Mouse (Mus musculus): Measurements from ENCODE around the gene Atg10.

Gene Atg10

DNA sequence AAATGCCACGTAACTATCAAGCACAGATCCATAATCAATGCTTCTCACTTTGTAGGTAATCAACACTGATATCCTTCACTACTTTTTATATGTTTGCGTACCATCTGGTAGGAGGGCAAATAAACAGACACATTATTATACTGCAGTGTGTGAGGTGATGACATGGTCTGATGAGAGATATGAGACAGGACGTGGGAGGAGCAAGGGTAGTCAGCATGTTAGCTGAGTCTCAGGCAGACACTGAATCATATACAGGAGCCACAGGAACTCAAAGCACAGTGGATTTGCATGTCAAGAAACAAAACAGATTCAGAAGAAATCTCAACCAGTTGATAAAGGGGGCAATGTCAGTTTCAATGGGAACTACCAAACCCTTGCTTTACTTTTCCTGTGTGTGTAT lies 185.7 kb downstream of the Atg10 start:
- in situ Hi-C loops (cut with MboI, MseI) = no loop called here

DNA sequence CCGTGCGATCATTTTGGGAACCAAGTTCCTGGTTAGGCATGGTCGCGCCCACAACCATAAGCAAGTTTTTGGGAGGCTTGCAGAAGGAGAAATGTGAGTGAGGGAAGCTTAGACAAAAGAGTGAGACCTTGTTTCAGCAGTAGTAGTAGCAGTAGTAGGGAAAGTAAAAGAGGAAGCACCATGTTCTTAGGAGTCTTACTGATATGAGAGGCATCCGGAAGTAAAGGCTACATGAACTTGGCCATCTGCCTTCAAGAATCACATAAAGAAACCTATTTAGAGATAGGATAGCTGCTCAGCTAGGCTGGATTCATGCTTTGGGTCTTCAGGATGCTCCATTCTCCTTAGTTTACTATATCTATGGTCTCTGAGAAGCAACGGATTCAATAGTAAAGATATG lies 186.4 kb downstream of the Atg10 start:
- in situ Hi-C loops (cut with MboI, MseI) = no loop called here

GRCm38 (mm10) chr13:91031836-91032235 lies 191.9 kb downstream of the Atg10 start:
- in situ Hi-C loops (cut with MboI, MseI) = no loop called here

DNA sequence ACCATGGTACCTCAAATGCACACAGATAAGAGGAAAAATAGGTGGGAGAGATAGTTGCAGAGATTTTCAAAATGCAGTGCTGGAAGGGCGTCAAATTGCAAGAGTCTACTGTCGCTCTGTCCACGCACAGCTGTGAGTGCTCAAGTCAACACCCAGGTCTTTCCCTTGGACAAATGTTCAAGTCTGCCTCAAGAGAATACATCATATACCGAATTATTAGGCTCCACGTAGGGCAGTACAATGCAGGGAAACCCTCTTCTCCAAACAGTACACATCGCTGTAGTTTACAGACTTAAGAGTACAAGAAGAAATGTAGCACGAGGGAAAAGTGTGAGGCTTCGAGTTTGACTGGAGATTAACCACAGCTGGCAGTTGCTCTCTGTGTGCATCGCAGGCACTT lies 200.3 kb downstream of the Atg10 start:
- in situ Hi-C loops (cut with MboI, MseI) = no loop called here

DNA sequence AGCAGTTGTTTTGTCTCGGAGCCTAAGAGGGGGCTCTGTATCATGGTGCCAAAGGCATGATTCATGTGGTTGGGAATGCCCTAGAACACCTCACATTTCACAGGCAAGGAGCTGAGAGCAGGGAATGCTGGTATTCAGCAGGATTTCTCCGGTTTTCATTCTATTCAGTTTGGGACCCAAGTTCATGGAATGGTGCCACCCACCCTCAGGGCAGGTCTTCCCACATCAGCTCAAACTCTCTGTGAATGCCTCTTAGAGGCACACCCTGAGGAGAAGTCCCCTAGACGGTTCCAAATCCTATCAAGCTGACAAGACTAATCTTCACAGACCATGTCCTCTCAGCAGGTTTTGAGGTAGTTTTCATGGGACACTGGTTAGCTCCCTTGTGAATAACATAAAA lies 211.9 kb downstream of the Atg10 start:
- in situ Hi-C loops (cut with MboI, MseI) = no loop called here

DNA sequence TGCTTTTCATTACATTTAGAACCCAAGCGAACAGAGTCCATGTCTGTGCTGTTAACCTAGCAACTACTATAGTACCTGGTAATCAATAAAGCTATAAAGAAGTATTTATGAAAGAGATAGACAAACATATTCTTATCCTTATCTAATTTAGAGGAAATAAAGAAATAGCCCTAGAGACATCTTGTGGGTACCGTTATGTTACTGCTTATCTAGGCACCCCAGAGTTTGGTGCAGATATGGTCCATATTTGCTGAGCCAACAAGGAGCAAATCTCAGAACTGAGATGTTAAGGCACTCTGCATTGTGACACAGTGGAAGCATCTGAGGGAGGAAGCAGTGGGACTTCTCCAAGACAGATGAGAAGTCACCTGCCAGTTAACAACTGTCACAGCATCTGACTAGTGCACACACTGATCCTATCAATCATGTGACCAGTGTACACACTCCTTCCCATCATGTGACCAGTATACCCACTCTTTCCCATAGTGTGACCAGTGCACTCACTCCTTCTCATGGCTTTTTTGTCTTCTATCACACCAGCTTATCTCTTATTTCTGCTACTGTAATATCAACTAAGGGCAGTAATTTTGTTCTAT lies 228.6 kb downstream of the Atg10 start:
- in situ Hi-C loops (cut with MboI, MseI) = no loop called here

DNA sequence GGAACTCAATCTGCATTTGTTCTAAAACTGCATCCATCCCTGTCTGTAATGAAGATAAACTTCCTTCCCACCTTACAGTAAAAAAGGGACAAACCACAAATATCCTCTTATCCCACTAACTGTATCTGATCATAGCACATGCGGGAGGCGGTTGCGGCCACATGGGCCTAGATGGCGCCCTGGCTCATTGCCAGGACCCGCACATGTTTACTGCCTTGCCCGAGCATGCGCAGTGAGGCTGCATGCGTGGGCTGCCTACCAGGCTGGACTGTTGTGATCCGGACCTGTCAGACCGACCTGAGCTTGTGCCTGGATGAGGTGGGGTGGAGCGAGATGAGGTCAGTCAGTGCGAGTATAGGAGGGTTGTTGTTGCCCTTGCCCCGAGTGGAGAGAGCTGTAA lies 230.2 kb downstream of the Atg10 start:
- in situ Hi-C loops (cut with MboI, MseI) = no loop called here

- in situ Hi-C loops (cut with MboI, MseI) = no loop called here
Measured at GRCm38 (mm10) chr13:90992948-90993347, 230.8 kb downstream of the Atg10 start.

DNA sequence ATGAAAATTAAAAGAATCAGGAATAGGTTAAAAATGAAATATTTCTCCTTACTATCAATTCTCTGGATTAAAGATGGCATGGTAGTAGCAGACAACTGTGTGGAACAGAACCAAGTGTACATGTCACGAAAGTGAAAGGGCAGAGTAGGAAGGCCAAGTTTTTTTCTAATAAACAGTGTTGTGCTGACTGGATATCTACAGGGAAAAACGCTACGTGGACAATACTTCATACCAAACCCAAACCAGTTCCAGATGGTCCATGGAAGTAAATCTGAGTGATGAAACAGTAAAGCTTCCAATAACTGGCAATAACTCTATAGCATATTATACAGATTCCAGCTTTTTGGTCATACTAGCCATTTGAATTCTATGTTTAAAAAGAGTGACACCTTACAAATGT lies 235.5 kb downstream of the Atg10 start:
- in situ Hi-C loops (cut with MboI, MseI) = no loop called here

DNA sequence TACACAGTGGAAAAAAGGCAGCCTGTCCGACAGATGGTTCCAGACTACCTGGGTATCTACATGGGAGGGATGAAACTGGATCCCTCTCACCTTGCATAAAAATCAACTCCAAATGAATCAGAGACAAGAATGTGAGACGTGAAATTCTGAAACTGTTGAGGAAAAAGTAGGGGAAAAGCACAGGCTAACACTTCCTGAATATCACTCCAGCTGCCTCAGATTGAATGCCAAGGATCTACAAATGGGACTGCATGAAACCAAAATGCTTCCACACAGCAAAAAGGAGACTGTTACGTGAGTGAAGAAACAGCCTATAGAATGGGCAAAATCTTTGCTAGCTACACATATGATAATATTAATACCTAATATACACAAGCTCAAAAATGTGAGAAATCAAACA lies 238.4 kb downstream of the Atg10 start:
- in situ Hi-C loops (cut with MboI, MseI) = no loop called here

DNA sequence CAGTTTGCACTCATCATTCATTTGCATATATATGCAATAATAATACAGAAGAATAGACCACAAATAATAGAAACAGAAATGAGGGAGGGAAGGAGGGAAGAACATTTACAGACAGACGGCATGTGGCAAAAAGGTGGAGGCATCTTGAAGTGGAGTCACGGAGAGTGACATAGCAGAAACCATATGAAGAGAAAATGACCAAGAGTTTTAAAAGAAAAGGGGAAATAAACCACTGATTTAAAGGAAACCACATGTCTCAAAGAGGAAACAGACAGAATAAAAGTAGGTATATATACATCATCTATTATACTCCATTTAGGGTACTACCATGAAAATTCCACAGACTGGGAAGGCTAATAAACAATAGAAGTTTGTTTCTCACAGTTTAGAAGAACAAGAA lies 239.7 kb downstream of the Atg10 start:
- in situ Hi-C loops (cut with MboI, MseI) = no loop called here

DNA sequence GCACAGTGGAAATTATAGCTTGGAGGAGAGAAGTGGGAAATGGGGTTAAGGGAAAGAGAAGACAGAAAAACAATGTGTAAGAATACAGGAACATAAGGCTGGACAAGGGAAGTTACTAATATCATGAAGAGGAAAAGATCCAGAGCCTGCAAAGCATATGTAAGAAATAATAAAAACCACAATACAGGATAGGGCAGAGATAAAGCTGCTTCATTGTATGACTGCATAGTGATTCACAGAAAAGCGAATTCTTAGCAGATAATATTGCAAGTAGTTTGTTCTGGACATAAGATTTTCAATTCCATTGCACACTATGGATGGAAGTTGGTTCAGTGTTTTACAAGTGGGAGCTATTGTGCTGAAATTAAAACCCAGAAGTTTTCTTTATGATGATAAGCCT lies 242.0 kb downstream of the Atg10 start:
- in situ Hi-C loops (cut with MboI, MseI) = no loop called here

DNA sequence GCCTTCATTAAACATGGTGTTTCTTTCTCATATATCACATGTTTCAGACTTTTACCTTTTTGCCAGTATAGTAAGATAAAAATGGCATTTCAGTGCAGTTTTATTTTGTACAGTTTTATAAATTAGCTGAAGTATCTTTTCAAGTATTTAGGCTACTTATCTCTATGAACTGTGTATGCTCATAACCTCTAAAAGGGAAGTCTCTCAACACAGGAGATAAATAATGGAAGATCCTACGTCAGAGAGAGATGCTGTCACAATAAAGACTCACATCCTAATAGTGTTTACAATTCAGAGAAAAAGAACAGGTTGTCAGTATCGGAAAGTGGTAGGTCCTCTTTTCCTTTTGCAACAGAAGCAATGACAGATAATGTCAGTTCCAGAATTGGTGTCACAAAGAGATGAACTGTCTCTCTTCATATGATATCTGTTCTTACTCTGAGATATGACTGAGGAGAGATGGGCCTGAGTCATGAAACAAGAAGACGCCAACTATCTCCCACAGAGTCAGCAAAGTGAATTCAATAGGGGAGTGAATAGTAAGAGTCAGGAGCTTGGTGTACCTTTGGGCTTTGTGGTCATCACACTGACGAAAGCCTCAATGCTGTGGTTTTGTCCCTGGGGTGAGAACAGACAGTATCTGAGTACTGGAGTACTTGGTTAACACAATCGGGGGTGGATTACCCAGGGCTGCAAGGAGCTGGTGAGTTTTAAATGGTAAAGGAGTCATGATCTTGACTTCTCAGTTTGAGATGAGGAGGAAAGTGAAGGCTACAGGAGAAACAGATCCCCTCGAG lies 242.7 kb downstream of the Atg10 start:
- in situ Hi-C loops (cut with MboI, MseI) = no loop called here

GRCm38 (mm10) chr13:90977057-90977456 lies 246.7 kb downstream of the Atg10 start:
- in situ Hi-C loops (cut with MboI, MseI) = no loop called here

DNA sequence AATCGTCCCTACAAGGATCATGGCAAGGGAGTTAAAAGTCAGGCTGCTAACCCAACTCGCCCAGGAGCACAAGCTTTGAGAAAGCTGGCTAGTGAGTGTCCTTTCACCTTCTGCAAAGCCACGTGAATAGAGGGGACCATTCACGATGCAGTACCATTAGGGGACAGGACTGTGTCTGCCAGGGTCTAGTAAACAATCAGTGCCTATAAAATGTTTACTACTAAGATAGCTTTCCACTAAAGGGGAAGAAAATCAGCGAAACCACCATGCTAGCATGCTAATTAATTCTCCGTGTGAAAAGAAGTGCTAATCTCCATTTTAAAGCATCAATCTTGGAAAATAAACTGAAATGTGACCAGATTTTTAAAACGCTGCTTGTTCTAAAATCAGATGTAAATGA lies 250.4 kb downstream of the Atg10 start:
- in situ Hi-C loops (cut with MboI, MseI) = no loop called here

DNA sequence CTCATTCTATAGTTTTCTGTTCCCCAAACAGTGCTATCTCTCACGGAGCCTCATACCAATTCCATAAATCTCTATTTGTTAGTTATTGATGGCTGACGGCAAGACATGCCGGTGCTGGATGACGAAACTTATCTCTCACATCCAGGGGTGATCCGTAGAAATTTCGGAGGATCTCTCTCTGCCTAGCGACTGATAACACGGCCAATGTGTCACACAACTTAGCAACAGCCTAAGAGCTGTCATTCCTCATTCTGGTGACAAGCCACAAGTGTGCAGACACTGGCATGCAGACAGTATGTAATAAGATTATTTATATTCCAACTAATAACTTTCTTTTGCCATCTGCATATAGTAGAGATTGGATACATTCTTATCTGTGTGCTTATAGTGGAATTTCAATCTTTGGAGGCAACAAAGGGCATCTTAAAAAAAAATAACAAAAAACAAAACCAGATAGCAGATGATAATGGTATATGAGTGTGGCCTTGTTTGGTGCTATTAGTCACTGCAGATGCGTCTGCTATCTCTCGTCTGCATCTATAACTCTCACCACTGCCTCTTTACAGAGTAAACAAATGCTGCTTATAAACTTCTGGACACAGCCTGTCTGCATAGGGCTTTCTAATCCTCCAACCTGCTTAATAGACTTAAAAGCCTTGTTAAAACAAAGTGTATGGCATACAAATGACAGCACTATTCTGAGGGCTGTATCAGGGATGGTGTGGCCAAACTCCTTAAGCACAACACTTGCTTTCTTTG lies 253.3 kb downstream of the Atg10 start:
- in situ Hi-C loops (cut with MboI, MseI) = no loop called here

DNA sequence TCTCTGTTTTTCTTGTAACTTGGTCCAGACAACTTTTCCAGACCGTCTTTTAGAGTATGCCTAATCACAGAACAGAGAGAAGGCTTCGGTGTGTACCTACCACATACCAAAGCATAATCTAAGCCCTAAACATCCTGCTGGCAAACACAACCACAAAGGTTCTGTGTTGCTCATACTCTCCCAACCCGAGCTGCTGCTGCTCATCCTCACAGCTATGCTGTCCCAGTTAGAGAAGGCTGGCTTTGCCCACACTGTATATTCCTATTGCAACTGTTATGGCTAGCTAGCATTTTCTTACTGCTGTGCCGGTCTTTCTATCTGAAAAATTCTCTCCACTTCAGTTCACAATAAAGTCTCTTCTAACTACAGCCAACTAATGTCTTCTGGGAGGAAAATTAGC lies 254.8 kb downstream of the Atg10 start:
- in situ Hi-C loops (cut with MboI, MseI) = loop anchor here (10.0 kb wide), 1 partner anchor 666 kb away; no protein-coding TSS in a partner anchor

DNA sequence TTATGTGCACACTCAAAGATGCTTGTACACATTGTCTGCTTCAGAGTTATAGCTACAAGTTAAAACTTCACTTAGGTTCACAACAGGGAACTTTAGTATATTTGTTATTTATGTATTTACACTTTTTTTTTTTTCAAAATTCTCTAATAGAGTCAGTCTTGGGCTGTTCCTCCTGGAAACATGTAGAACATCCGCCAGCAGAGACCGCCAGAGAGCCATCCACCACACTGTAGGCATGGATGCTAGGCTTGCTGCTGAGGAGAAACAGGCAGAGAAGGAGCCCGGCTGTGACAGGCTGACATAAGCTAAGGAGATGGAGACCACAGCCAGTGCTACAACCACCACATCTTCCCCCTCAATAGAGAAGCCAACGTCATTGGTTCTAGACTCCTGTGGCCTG lies 256.3 kb downstream of the Atg10 start:
- in situ Hi-C loops (cut with MboI, MseI) = loop anchor here (10.0 kb wide), 1 partner anchor 667 kb away; no protein-coding TSS in a partner anchor

DNA sequence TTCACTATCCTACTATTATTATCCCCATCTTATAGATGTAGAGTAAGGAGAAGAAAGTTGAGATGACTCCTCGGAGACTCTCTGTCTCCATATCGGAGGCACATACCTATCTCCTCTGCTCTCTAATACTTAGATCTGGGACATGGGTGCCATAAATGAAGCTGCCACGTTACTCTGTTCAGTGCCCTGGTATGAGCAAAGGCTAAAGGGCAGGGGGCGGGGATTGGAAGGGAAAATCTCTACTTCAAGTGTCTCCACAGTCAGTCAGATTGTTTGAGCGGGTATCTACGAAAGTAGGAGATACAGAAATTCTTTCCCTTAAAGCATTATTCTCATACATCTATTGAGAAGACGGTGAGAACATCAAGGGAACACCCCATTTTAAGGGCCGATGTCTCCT lies 257.8 kb downstream of the Atg10 start:
- in situ Hi-C loops (cut with MboI, MseI) = loop anchor here (10.0 kb wide), 1 partner anchor 669 kb away; no protein-coding TSS in a partner anchor

DNA sequence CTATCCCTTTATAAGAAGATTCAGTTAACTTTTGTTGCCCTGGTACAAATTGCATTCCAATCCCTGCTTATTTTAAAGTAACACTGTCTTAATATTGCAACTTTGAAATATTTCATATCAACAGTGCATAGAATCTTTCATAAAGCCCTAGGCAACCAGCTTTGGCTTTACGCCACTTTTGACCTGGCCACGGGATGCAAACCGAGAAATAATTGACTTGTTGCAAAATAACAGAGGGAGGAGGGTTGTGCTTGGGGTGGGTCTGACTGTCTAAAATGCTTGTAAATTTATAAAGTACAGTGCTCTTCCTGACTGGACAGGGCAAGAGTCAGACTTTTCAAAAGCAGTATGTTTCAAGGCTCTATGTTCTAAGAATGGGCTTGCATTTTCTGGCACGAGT lies 259.3 kb downstream of the Atg10 start:
- in situ Hi-C loops (cut with MboI, MseI) = loop anchor here (5.0 to 10.0 kb wide), 2 partner anchors 123 to 670 kb away; no protein-coding TSS in a partner anchor

DNA sequence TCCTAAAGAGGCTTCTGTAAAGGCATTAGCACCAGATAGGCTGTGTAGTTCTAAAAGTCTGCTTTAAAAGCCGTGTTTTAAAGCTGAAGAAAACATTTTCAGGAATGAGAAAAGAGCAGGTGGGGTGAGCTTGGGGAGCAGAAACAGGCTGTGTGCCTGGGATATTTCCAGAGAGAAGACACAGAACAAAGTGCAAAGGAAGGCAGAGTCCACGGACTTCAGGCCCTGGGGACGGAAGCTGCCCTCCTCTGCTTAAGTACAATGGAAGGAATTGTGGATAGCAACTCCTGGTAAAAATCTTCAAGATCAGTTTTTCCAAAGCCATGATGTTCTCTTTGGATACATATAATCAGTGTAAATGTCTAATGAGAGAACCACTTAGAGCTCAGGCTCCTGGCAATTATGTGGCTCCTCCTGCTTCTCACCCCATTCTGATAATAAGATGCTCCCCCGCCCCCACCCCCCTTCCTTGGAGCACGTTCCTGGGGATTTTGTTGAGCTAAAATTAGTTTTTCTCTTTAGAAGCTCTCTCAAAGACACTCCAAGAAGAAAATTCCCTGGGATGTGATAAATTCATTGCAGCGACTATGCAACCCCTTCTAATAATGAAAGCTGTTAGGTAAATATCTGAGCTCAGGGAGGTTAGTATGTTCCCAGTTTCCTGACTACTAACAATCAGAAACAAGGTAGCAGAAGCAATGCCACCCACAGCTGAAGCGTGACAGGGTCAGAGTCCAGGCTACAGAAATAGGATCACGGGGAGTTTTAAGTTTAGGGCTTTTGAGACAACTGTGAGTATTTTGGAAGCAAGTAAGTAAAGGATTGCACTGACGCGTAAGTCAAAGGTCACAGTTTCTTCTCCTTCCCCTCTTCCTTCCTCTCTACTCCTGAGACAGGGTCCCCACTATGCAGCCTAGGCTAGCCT lies 260.7 kb downstream of the Atg10 start:
- in situ Hi-C loops (cut with MboI, MseI) = loop anchor here (5.0 to 10.0 kb wide), 2 partner anchors 124 to 672 kb away; no protein-coding TSS in a partner anchor
